12 mouse cellular contexts compared by ENCODE assay signal in the genomic region with DNA sequence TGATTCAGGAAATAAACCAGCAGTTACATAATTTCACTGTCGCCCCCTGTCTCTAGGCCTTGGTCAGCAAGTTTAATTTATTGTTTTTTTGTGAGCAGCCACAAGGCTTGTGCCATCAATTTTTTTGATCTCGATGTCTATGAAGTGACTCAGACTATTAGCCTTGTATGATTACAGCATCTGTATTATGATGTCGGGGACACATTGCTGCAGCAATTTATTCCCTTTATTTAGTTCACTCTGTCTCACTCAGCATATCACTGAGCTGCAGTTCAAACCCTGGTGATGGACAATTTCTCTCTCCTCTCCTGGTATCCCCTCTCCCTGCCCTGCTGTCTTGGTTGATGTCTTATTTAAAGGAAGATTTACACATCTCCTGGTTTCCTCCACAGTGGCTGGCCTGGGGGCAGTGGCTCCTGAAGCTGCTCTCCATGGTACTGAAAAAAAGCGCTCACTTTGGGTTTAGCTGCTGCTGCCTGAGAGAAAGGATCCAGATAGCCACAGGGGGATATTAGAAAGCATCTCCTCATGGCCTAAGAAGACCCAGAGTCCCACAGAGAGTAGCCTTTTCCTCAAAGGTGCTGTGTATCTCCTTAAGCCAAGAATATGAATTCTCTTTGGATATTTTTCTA. TPM values are rescaled to one million over a fixed set of nuclear protein-coding genes. Genes with fewer than 3 reads are reported as not detected.
DNase-seq lines count a peak whose midpoint lies in the region.
"Had no signal": no experiment of that assay in that cellular context is flagged by ENCODE, and none has a peak within 500 bp of the region (broad histone marks: within the 10 kb centered on the region; RNA-seq: fewer than 3 reads in every experiment).

No protein-coding gene starts in this region.

- H3K4me3 ChIP-seq in embryonic facial prominence, embryonic 10.5 days, result no peak overlapping the region
- H3K4me3 ChIP-seq: liver, embryonic 15.5 days had no signal

- 68% methylated on average over 4 of the region's 4 CpGs for WGBS in embryonic facial prominence, embryonic 10.5 days

- no peaks in the 10 kb centered on the region for H3K36me3 ChIP-seq in embryonic facial prominence, embryonic 10.5 days (replicated peaks)
- H3K36me3 ChIP-seq: liver, embryonic 15.5 days had no signal

- no peaks in the 10 kb centered on the region for H3K27me3 ChIP-seq in embryonic facial prominence, embryonic 10.5 days (replicated peaks; ENCODE audit: low read depth, poor library complexity, severe bottlenecking)
- H3K27me3 ChIP-seq: liver, embryonic 15.5 days had no signal

- H3K27ac ChIP-seq in embryonic facial prominence, embryonic 10.5 days (replicated peaks), result no peak overlapping the region
- H3K27ac ChIP-seq: liver, embryonic 15.5 days had no signal

- no peaks in the 10 kb centered on the region for H3K4me1 ChIP-seq in embryonic facial prominence, embryonic 10.5 days
- H3K4me1 ChIP-seq: liver, embryonic 15.5 days had no signal

- no peaks in the 10 kb centered on the region for H3K9me3 ChIP-seq in embryonic facial prominence, embryonic 10.5 days
- H3K9me3 ChIP-seq: liver, embryonic 15.5 days had no signal

- peak; percentile 40 for DNase-seq in heart, adult 11 months
- no peak for DNase-seq in heart, adult 8-10 months (ENCODE audit: low spot score)
- peak; percentile 52 for DNase-seq in lung, postnatal 10 days
- no peak for DNase-seq in lung, adult 18-20 months
- DNase-seq in embryonic facial prominence, embryonic 10.5 days (ENCODE audit: low spot score), result peak; percentile 60
- DNase-seq in retina, postnatal 1 day, result peak; percentile 62
- DNase-seq in spleen, postnatal 14 days (ENCODE audit: low spot score in 2 of 2), result no peak
- DNase-seq in cerebellum, postnatal 10 days, result no peak
- DNase-seq: cerebellum, postnatal 36 days had no signal

RNA-seq across cellular contexts. Expression of a gene that starts 47.3 kb away (rescaled TPM):
- under 1 TPM in 2 of 4 experiments, not detected in 2; 0.05 to 0.09 TPM for total RNA-seq in heart, adult 8-10 months (2022)
- polyA plus RNA-seq in embryonic facial prominence, embryonic 10.5 days (2016; fragmentation: Nextera tagmentation; extraction: Ambion mirVana), result 13.4 and 15.6 TPM in 2 replicates
- total RNA-seq: gastrocnemius, adult 8-10 months had no signal
- polyA plus RNA-seq: C2C12 had no signal

Comparison
In these comparisons a context has a peak if more than half of its experiments do, and no peak if none do; other contexts are left out.
1. DNase-seq: peak in heart, adult 11 months (single experiment), lung, postnatal 10 days (single experiment), embryonic facial prominence, embryonic 10.5 days (single experiment) and retina, postnatal 1 day (single experiment); none in heart, adult 8-10 months (single experiment), lung, adult 18-20 months (0 of 2), spleen, postnatal 14 days (0 of 2) and cerebellum, postnatal 10 days (0 of 2).